Mouse (Mus musculus): Measurements from ENCODE around the gene Lnx2.

The Lnx2 gene

DNA sequence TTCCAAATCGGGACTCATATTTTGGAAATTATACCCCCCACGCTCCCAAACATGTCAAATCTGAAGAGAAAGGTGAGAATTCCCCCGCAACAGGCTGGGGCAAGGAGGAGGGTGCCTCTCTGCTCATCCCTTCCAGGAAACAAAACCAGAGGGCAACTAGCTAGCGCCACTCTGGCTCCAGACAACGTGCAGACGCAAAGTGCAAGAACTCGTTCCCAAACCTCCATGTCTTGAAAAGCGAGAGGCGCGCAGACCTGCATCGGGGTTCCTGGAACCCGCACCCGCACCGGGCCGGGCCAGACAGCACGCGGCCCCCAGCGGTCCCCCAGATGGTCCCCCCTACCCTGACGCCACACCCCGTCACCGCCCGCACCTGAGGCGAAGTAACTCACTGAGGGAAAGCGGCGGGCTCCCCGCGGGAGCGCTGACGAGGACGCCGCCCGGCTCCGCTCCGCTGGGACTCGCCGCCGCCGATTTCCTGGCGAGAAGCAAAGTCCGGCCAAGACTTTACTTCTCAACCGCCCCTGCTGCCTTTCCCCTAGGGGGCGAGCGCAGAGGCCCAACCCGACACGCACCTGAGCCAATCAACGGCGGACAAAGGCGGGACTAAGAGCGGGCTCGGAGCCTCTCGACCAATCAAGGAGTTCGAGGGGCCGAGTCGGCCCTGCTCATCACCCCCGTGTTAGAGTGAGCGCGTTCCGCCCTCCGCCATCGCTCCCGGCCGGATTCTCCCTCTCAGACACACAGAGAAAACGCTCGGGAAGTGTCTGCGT, at the start of gene Lnx2:
Gene Lnx2, minus strand, starts transcription at position 561 of the 773 bp plus-strand sequence.
- under 1% methylated on average over 65 of the region's 65 CpGs for WGBS

DNA sequence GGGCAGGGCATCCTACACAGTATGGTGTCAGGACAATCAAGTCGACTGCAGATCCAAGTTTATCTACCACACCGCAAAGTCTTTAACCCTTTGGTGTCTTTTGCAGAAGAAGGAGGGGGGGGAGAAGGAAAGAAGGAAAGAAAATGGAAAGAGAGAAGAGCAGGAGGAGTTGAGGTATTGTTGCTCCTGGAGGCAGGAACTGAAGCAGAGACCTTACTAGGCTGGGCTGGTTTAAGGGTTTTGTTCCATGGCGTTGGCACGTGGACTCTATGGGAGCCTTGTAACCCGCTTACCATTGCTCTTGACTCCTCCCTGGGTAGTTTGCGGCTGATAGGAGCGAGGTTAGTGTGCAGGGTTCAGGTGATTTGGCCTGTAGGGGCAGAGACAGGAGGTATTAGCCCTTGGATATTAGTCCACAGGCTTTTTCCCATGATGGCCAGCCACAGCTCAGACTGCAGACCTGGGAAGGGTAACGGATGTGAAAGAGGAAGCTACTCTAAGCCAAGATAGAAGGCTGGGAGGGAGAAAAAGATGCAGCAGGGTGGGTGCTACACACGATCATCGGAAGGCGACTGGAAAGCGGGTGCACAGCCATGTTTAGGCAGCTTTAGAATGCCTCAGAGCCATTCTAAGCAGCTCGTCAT, 49.3 kb upstream of the Lnx2 start:
- WGBS: 88% methylated on average over 13 of the region's 13 CpGs

- 66% methylated on average over 9 of the region's 9 CpGs for WGBS
These were observed 48.4 kb upstream of the Lnx2 start for GRCm38 (mm10) chr5:147124794-147125193.

- 90% methylated on average over 4 of the region's 4 CpGs for WGBS
These were observed 44.8 kb upstream of the Lnx2 start for GRCm38 (mm10) chr5:147121146-147121545.

DNA sequence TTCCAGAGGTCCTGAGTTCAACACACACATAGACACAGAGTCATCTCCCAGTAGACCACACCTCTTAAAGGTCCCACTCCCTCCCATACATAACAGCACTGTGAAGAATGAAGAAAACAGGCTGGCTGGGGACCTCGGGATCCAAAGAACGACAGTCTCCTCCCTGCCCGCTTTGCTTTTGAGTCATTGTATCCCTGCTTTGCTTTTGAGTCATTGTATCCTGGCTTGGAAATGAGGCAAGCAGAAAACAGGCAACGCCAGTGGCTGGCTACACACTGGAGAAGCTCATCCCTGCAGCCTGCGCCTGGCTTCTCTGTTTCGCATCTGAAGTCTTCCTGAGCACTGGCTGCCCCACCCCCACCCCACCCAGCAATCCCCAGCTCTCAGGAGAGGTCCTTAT, 40.6 kb upstream of the Lnx2 start:
- 23% methylated on average over 6 of the region's 6 CpGs for WGBS

- 97% methylated on average over 4 of the region's 4 CpGs for WGBS
These were observed 39.2 kb upstream of the Lnx2 start for GRCm38 (mm10) chr5:147115631-147116030.

- 81% methylated on average over 7 of the region's 7 CpGs for WGBS
These were observed 38.4 kb upstream of the Lnx2 start for GRCm38 (mm10) chr5:147114738-147115137.

DNA sequence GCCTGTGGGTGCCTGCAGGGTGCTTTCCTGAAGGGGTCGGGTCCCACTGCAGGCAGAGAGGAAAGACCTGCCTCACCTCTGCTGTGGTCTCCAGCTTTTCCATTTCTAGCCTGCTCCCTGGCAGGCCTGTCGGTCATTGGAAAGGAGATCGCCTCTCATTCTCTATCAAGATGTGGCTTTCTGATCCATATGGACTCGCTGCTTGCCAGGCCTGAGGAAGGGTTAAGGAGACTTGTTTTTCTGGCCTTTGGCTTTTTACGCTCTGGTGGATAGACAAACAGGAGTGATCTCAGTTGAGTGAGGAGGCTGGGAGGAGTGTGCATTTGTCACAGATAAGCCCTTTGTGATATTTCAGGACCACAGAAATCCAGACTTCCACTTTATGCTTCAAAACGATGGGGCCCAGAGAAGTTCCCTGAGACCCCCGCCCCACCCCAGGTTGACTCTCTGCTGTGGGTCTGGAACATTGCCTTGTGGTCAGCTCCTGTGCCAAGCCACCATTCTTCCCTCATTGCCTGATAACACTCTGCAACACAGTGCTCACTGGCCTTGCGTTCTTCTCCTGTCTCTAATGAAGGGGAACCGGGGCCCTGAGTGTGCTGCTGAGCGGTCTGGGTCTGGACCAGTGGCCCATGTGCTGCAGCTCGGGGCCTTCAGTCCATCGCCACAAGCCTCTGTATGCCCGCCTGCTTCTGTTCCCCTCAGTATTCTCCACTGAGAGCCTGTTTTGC, 32.6 kb upstream of the Lnx2 start:
- 93% methylated on average over 13 of the region's 13 CpGs for WGBS

GRCm38 (mm10) chr5:147107276-147107675, 30.9 kb upstream of the Lnx2 start:
- WGBS: 67% methylated on average over 3 of the region's 3 CpGs

GRCm38 (mm10) chr5:147102295-147102694, 25.9 kb upstream of the Lnx2 start:
- 78% methylated on average over 6 of the region's 6 CpGs for WGBS

DNA sequence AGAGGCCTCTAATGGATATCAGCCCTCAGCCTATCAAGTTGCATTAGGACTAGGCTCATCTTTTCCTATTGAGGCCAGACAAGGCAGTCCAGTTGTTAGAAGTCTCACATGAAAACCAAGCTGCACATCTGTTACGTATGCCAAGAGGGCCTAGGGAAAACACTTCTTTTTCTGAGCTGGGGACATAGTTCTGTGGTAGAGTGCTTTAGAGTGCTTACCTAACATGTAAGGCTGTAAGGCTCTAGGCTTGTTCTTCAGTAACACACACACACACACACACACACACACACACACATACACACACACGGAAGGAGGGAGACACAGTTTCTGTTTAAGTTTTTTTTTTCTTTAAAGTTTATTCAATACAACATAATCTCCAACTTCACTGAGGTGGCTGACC, 23.8 kb upstream of the Lnx2 start:
- WGBS: 90% methylated on average over 2 of the region's 2 CpGs

DNA sequence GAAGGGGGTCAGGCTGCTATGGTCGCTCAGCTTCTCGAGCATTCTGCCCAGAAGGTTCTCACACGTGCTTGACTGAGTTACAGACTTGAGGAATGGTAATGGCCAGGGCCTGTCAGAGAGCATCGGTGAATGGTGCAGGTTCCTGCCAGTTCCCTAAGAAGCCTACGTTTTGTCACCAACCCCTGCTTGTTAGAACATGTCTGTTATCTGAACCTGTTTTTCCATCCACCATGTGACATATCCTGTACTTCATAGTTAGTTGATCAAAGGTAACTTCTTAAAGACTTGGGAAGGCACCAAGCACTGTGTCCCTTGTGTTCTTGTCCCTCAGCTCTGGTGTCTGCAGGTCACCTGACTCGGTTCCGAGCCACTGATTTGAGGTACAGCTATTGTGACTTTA, 22.3 kb upstream of the Lnx2 start:
- WGBS: 90% methylated on average over 7 of the region's 7 CpGs

DNA sequence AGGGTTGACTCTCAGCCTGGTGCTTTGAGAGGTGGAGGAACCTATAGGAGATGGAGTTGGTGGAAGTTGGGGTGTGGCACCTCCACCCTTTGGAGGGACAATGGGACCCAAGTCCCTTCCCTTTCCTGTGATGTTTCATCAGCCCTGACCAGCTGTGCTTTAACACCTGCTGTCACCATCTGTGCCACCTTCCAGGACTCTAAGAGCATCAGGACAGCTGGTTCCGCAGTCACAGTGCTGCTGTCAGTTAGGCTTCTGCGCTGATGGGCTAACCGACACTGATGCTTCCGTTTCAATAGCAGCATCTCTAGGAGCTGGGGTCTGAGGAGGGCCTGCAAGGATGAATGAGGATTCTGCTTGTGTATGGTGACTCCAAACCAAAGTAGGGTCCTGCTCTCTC, 20.2 kb upstream of the Lnx2 start:
- WGBS: 97% methylated on average over 4 of the region's 4 CpGs

DNA sequence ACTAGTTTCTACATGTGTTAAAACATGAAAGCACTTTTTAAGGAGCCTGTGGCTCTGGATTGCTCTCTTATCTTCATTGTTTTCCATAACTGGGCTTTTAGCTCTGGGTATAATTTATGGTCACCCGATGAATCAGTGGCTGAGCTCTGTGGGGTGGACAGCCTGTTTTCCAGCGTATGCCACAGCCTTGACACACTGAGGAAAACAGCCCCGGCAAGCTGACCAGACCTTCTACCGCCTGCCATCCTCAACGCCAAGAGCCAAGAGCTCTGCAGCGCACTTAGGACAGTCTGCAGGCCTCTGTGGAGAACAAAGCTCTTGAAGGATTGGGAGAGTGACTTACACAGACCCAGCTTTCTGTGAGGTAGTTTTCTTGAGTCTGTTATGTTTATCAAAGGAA, 17.9 kb upstream of the Lnx2 start:
- WGBS: 91% methylated on average over 6 of the region's 6 CpGs

DNA sequence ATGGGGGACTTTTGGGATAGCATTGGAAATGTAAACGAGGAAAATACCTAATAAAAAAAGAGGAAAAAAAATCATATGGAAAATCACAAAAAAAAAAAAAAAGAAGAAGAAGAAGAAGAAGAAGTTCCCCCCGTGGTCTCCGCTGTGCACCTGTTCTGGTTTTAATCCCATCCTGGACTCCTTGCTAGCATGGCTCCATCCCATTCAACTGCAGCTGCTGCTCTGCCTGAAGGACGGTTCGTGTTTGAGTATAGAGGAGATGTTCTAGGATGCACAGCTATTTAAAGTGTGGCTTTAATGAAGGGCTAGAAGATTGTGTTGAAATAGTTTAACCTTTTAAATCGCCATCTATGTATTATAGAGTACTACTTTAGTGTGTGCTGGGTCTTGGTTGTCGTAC, 16.1 kb upstream of the Lnx2 start:
- WGBS: 93% methylated on average over 7 of the region's 7 CpGs

GRCm38 (mm10) chr5:147090256-147090963, 14.0 kb upstream of the Lnx2 start:
- WGBS: 56% methylated on average over 11 of the region's 11 CpGs

- WGBS: 64% methylated on average over 3 of the region's 3 CpGs
These were observed 13.4 kb upstream of the Lnx2 start for GRCm38 (mm10) chr5:147089836-147090235.

DNA sequence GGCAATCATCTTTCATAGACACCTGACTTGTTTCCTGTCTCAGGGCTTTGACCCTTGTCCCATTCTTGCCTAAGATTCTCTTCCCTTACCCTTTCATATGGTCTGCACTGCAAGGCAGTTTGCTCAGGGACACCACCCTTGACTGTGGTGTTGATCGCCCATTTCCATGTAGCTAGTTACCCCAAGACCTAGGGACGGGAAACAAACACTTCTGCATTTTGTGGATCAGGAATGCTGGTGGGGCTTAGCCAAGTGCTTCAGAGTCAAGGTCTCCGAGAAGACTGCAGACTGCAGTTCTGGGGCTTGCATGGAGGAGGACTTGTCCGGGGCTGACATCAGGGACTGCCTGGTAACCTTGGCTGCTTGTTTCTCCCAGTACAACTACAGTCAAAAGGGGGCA, 10.4 kb upstream of the Lnx2 start:
- WGBS: 97% methylated on average over 4 of the region's 4 CpGs

GRCm38 (mm10) chr5:147085201-147085894, 9.0 kb upstream of the Lnx2 start:
- WGBS: 51% methylated on average over 9 of the region's 9 CpGs

GRCm38 (mm10) chr5:147078110-147078900, 1.9 kb upstream of the Lnx2 start:
- WGBS: 37% methylated on average over 11 of the region's 11 CpGs

Data from cerebral cortex, adult 2 months (tissue).